Mouse (Mus musculus) thymus, postnatal 14 days (tissue): ENCODE data around the gene Chd8.
A peak's percentile ranks its signal among the peaks of the same experiment; 100 is the strongest.
"Not testable (repeated sequence)": the region's sequence is repeated elsewhere in the genome, so short reads cannot be mapped to it uniquely, and the experiment has no call there.

ENCODE experiments used
- DNase-seq: peaks from one replicate; pipeline ENCODE4 v3.0.0; 2021

Gene Chd8

GRCm38 (mm10) chr14:52257484-52258213 is at the start of gene Chd8:
Chd8 (minus strand) TSS chr14:52257780.
- peak; percentile 99 for DNase-seq

- DNase-seq, result no peak
These were observed 48.5 kb upstream of the Chd8 start for GRCm38 (mm10) chr14:52306100-52306499.

GRCm38 (mm10) chr14:52304644-52305271 is 47.2 kb upstream of the Chd8 start, which contains the start of gene Mettl3:
Mettl3 (minus strand) TSS chr14:52305128.
- peak; percentile 89 for DNase-seq

GRCm38 (mm10) chr14:52303517-52303916 is 45.9 kb upstream of the Chd8 start:
- not testable (repeated sequence) for DNase-seq

- DNase-seq, result no peak
These were observed 38.1 kb upstream of the Chd8 start for GRCm38 (mm10) chr14:52295558-52296264.

- DNase-seq, result no peak
These were observed 26.6 kb upstream of the Chd8 start for GRCm38 (mm10) chr14:52284191-52284590.

GRCm38 (mm10) chr14:52283629-52284028 is 26.0 kb upstream of the Chd8 start:
- no peak for DNase-seq

- DNase-seq, result no peak
These were observed 22.2 kb upstream of the Chd8 start for GRCm38 (mm10) chr14:52279747-52280120.

- peak; percentile 98 for DNase-seq
These were observed 21.6 kb upstream of the Chd8 start, which contains the start of the genes Tox4 and Rab2b for GRCm38 (mm10) chr14:52278932-52279746. Tox4 (plus strand) TSS chr14:52279146. Rab2b (minus strand) TSS chr14:52279545.

- no peak for DNase-seq
These were observed 19.6 kb upstream of the Chd8 start for GRCm38 (mm10) chr14:52277210-52277609.

- DNase-seq, result no peak
These were observed 15.2 kb upstream of the Chd8 start for GRCm38 (mm10) chr14:52272781-52273180.

- DNase-seq, result peak; percentile 38
These were observed 1.0 kb downstream of the Chd8 start for GRCm38 (mm10) chr14:52256311-52257175.

- no peak for DNase-seq
These were observed 11.5 kb downstream of the Chd8 start for GRCm38 (mm10) chr14:52246129-52246528.

GRCm38 (mm10) chr14:52244690-52245042 is 12.9 kb downstream of the Chd8 start:
- DNase-seq, result no peak

GRCm38 (mm10) chr14:52244041-52244689 is 13.4 kb downstream of the Chd8 start:
- peak; percentile 100 for DNase-seq

GRCm38 (mm10) chr14:52236216-52236615 is 21.4 kb downstream of the Chd8 start:
- DNase-seq, result no peak

- DNase-seq, result no peak
These were observed 22.4 kb downstream of the Chd8 start for GRCm38 (mm10) chr14:52235165-52235564.

- DNase-seq, result no peak
These were observed 25.3 kb downstream of the Chd8 start for GRCm38 (mm10) chr14:52232249-52232648.

GRCm38 (mm10) chr14:52225972-52226371 is 31.6 kb downstream of the Chd8 start:
- DNase-seq, result no peak

- no peak for DNase-seq
These were observed 40.3 kb downstream of the Chd8 start for GRCm38 (mm10) chr14:52217261-52217660.

GRCm38 (mm10) chr14:52199412-52199811 is 58.2 kb downstream of the Chd8 start:
- no peak for DNase-seq
